ENCODE assay signal across 13 mouse cellular contexts in the genomic region with DNA sequence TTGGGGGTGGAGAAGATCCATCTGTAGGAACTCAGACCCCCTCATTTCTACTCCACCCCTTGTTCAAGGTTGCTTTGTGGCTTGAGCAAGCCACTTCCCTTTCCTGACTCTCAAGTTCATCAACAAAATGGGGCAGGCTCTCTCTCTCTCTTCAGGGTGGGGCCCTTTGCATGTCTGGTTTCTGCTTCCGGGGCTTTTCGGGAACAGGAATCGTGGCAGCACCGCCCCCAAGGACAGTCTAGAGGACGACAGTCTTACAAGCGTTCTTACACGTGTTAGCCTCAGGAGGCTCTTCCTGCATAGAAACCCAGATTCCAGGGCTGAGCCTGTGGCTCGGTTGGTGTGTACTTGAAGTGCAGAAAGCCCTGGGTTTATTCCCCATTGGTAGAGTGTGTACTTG. TPM values are rescaled to one million over a fixed set of nuclear protein-coding genes. Genes with fewer than 3 reads are reported as not detected.
DNase-seq lines count a peak whose midpoint lies in the region; ATAC-seq lines count a peak whose summit lies in the region.
"Had no signal": no experiment of that assay in that cellular context is flagged by ENCODE, and none has a peak within 500 bp of the region (broad histone marks: within the 10 kb centered on the region; RNA-seq: fewer than 3 reads in every experiment).

No protein-coding gene starts in this region.

- H3K27ac ChIP-seq in heart, embryonic 10.5 days, result no peak overlapping the region
- H3K27ac ChIP-seq in liver, embryonic 16.5 days (ENCODE audit: low read length), result peak overlapping the region; percentile 52; the same call in 1 of the 2 replicates
- no peak overlapping the region for H3K27ac ChIP-seq in forebrain, embryonic 12.5 days
- H3K27ac ChIP-seq: neural tube, embryonic 15.5 days had no signal

- H3K27me3 ChIP-seq in heart, embryonic 10.5 days (ENCODE audit: insufficient read depth, poor library complexity, severe bottlenecking), result no peaks in the 10 kb centered on the region
- H3K27me3 ChIP-seq in liver, embryonic 16.5 days (ENCODE audit: control insufficient read depth, insufficient read depth, low read depth, low read length), result no peaks in the 10 kb centered on the region
- no peaks in the 10 kb centered on the region for H3K27me3 ChIP-seq in splenic B cell, adult 2 months (ENCODE audit: control insufficient read depth, insufficient read depth, low read length, poor library complexity, severe bottlenecking)
- H3K27me3 ChIP-seq in forebrain, embryonic 12.5 days, result 0 out of 2 replicates have a peak, but pooled peaks cover 3% of the 10 kb centered on the region
- H3K27me3 ChIP-seq: neural tube, embryonic 15.5 days had no signal

- H3K4me1 ChIP-seq in heart, embryonic 10.5 days, result peaks cover 49% of the 10 kb centered on the region
- peaks cover 4% of the 10 kb centered on the region for H3K4me1 ChIP-seq in liver, embryonic 16.5 days (ENCODE audit: control insufficient read depth, low read depth, low read length)
- H3K4me1 ChIP-seq in forebrain, embryonic 12.5 days, result peaks cover 13% of the 10 kb centered on the region

- H3K9ac ChIP-seq in liver, embryonic 16.5 days (ENCODE audit: low read depth, low read length), result no peak overlapping the region
- no peak overlapping the region for H3K9ac ChIP-seq in forebrain, embryonic 12.5 days
- H3K9ac ChIP-seq: lung, embryonic 14.5 days; neural tube, embryonic 15.5 days had no signal

- H3K4me2 ChIP-seq in liver, embryonic 16.5 days (ENCODE audit: low read depth, low read length), result no peak overlapping the region
- no peak overlapping the region for H3K4me2 ChIP-seq in forebrain, embryonic 12.5 days
- H3K4me2 ChIP-seq: lung, embryonic 14.5 days; neural tube, embryonic 15.5 days had no signal

- no peaks in the 10 kb centered on the region for H3K9me3 ChIP-seq in heart, embryonic 10.5 days
- no peaks in the 10 kb centered on the region for H3K9me3 ChIP-seq in liver, embryonic 16.5 days (replicated peaks; ENCODE audit: control insufficient read depth, low read length)
- H3K9me3 ChIP-seq in forebrain, embryonic 12.5 days, result no peaks in the 10 kb centered on the region
- H3K9me3 ChIP-seq: neural tube, embryonic 15.5 days had no signal

- peak; percentile 94 for DNase-seq in heart, adult 11 months
- no peak for DNase-seq in heart, embryonic 10.5 days (ENCODE audit: low spot score)
- peak; percentile 67 for DNase-seq in MEL-GATA-1-ER (ENCODE audit: extremely low read depth, low read depth)
- DNase-seq in splenic B cell, adult 2 months (ENCODE audit: low read depth, low spot score), result peak; percentile 90
- no peak for DNase-seq in left cerebral cortex, adult 9 months (ENCODE audit: low spot score in 2 of 2)
- DNase-seq in adrenal gland, adult 18-20 months (ENCODE audit: low spot score in 2 of 2), result no peak
- DNase-seq: heart, postnatal 14 days; kidney, postnatal 14 days; lung, embryonic 14.5 days had no signal

- 72% methylated on average over 8 of the region's 8 CpGs for WGBS in heart, embryonic 10.5 days
- WGBS in liver, embryonic 16.5 days (ENCODE audit: insufficient replicate concordance), result 18% methylated on average over 8 of the region's 8 CpGs
- WGBS in forebrain, embryonic 12.5 days, result 92% methylated on average over 8 of the region's 8 CpGs

- H3K4me3 ChIP-seq in heart, embryonic 10.5 days, result no peak overlapping the region
- no peak overlapping the region for H3K4me3 ChIP-seq in liver, embryonic 16.5 days (ENCODE audit: low read depth, low read length)
- no peak overlapping the region for H3K4me3 ChIP-seq in forebrain, embryonic 12.5 days (replicated peaks)
- H3K4me3 ChIP-seq: erythroblast, embryonic 14.5 days; neural tube, embryonic 15.5 days had no signal

- no peaks in the 10 kb centered on the region for H3K36me3 ChIP-seq in heart, embryonic 10.5 days
- H3K36me3 ChIP-seq in liver, embryonic 16.5 days (ENCODE audit: control insufficient read depth, insufficient read depth), result no peaks in the 10 kb centered on the region
- H3K36me3 ChIP-seq in splenic B cell, adult 2 months (ENCODE audit: control insufficient read depth, insufficient read depth, low read length, poor library complexity, severe bottlenecking), result no peaks in the 10 kb centered on the region
- H3K36me3 ChIP-seq in forebrain, embryonic 12.5 days (replicated peaks), result no peaks in the 10 kb centered on the region
- H3K36me3 ChIP-seq: neural tube, embryonic 15.5 days had no signal

- ATAC-seq in liver, embryonic 16.5 days (ENCODE audit: low read depth), result peak; percentile 48
- ATAC-seq in forebrain, embryonic 12.5 days (ENCODE audit: low FRiP score), result no peak

RNA-seq across cellular contexts. Expression of gene Sh3bgrl3, which starts 11.6 kb away (rescaled TPM):
- polyA plus RNA-seq in heart, embryonic 10.5 days (2016; fragmentation: Nextera tagmentation; extraction: Ambion mirVana), result 188 and 243 TPM in 2 replicates
- 142 and 161 TPM in 2 replicates for polyA plus RNA-seq in liver, embryonic 16.5 days (2015; fragmentation: Nextera tagmentation; extraction: Ambion mirVana)
- polyA plus RNA-seq in forebrain, embryonic 12.5 days (2016; fragmentation: Nextera tagmentation; extraction: Ambion mirVana), result 257 and 272 TPM in 2 replicates
- 100 to 1,000 TPM in 1 of 2 experiments, 10 to 100 TPM in 1; 73.4 to 102 TPM for total RNA-seq in adrenal gland, adult 18-20 months (2021)

RNA-seq across cellular contexts. Expression of gene Ubxn11, which starts 14.6 kb away (rescaled TPM):
- 2.6 and 2.9 TPM in 2 replicates for polyA plus RNA-seq in heart, embryonic 10.5 days (2016; fragmentation: Nextera tagmentation; extraction: Ambion mirVana)
- polyA plus RNA-seq in liver, embryonic 16.5 days (2015; fragmentation: Nextera tagmentation; extraction: Ambion mirVana), result 1.3 TPM in 2 replicates
- 5.8 and 7.9 TPM in 2 replicates for polyA plus RNA-seq in forebrain, embryonic 12.5 days (2016; fragmentation: Nextera tagmentation; extraction: Ambion mirVana)
- total RNA-seq in adrenal gland, adult 18-20 months (2021), result 10 to 100 TPM in 1 of 2 experiments, 1 to 10 TPM in 1; 8.7 to 12.6 TPM

RNA-seq across cellular contexts. Expression of gene Cd52, which starts 22.1 kb away (rescaled TPM):
- 1.7 and 4.2 TPM in 2 replicates for polyA plus RNA-seq in heart, embryonic 10.5 days (2016; fragmentation: Nextera tagmentation; extraction: Ambion mirVana)
- 56.1 and 56.8 TPM in 2 replicates for polyA plus RNA-seq in liver, embryonic 16.5 days (2015; fragmentation: Nextera tagmentation; extraction: Ambion mirVana)
- 3.8 and 3.9 TPM in 2 replicates for polyA plus RNA-seq in forebrain, embryonic 12.5 days (2016; fragmentation: Nextera tagmentation; extraction: Ambion mirVana)
- total RNA-seq in adrenal gland, adult 18-20 months (2021), result 10 to 100 TPM; 14.0 to 19.9 TPM

RNA-seq across cellular contexts. Expression of gene Crybg2, which starts 56.4 kb away (rescaled TPM):
- 0.78 and 2.7 TPM in 2 replicates for polyA plus RNA-seq in heart, embryonic 10.5 days (2016; fragmentation: Nextera tagmentation; extraction: Ambion mirVana)
- polyA plus RNA-seq in liver, embryonic 16.5 days (2015; fragmentation: Nextera tagmentation; extraction: Ambion mirVana), result 0.61 and 0.68 TPM in 2 replicates
- polyA plus RNA-seq in forebrain, embryonic 12.5 days (2016; fragmentation: Nextera tagmentation; extraction: Ambion mirVana), result 0.62 and 0.96 TPM in 2 replicates
- under 1 TPM in 1 of 2 experiments, not detected in 1; 0.13 TPM for total RNA-seq in adrenal gland, adult 18-20 months (2021)
- polyA plus RNA-seq: erythroblast, embryonic 14.5 days had no signal

Comparison
In these comparisons a context has a peak if more than half of its experiments do, and no peak if none do; other contexts are left out.
1. DNase-seq: peak in heart, adult 11 months (single experiment), MEL-GATA-1-ER (single experiment) and splenic B cell, adult 2 months (single experiment); none in heart, embryonic 10.5 days (single experiment), left cerebral cortex, adult 9 months (0 of 2) and adrenal gland, adult 18-20 months (0 of 2).
2. RNA of gene Cd52, which starts 22.1 kb away (polyA plus RNA-seq): 56.1 to 56.8 TPM in liver, embryonic 16.5 days; 1.7 to 4.2 TPM in heart, embryonic 10.5 days and 3.8 to 3.9 TPM in forebrain, embryonic 12.5 days; every median in the first group is over 10 times any median in the second.